Mouse (Mus musculus): Measurements from ENCODE around the gene Cic. TPM values are rescaled to one million over a fixed set of nuclear protein-coding genes. Genes with fewer than 3 reads are reported as not detected.

Cic gene
- polyA plus RNA-seq, 1 experiment: 270 TPM

- TF ChIP-seq POLR2A (IDR thresholded peaks at IDR 0.05; ENCODE audit: control insufficient read depth, extremely low read depth, insufficient read depth, low read length, poor library complexity) (no peak), CTCF (IDR thresholded peaks at IDR 0.05; ENCODE audit: borderline replicate concordance, control insufficient read depth, extremely low read depth, insufficient read depth, low read length, poor library complexity) (no peak)
- Histone ChIP-seq H3K4me1 (replicated peaks; ENCODE audit: control insufficient read depth, insufficient read depth, low read length) (no peaks in the 10 kb centered on the region), H3K27ac (ENCODE audit: control insufficient read depth, insufficient read depth, low read length) (no peak overlapping the region), H3K36me3 (ENCODE audit: control insufficient read depth, insufficient read depth, low read length) (no peaks in the 10 kb centered on the region), H3K27me3 (ENCODE audit: control insufficient read depth, insufficient read depth, low read length) (no peaks in the 10 kb centered on the region), H3K4me3 (ENCODE audit: control insufficient read depth, insufficient read depth, low read length) (no peak overlapping the region)
- no peak for DNase-seq
- 92% methylated on average over 12 of the region's 12 CpGs for WGBS
Observed at GRCm38 (mm10) chr7:25334472-25334871, 67.0 kb downstream of the Cic start.

GRCm38 (mm10) chr7:25339329-25339728, 71.8 kb downstream of the Cic start:
- no peak for TF ChIP-seq POLR2A (IDR thresholded peaks at IDR 0.05; ENCODE audit: control insufficient read depth, extremely low read depth, insufficient read depth, low read length, poor library complexity)
- TF ChIP-seq CTCF (IDR thresholded peaks at IDR 0.05; ENCODE audit: borderline replicate concordance, control insufficient read depth, extremely low read depth, insufficient read depth, low read length, poor library complexity): no peak
- Histone ChIP-seq H3K4me1 (replicated peaks; ENCODE audit: control insufficient read depth, insufficient read depth, low read length) (no peaks in the 10 kb centered on the region), H3K27ac (ENCODE audit: control insufficient read depth, insufficient read depth, low read length) (no peak overlapping the region), H3K4me3 (ENCODE audit: control insufficient read depth, insufficient read depth, low read length) (no peak overlapping the region), H3K36me3 (ENCODE audit: control insufficient read depth, insufficient read depth, low read length) (no peaks in the 10 kb centered on the region), H3K27me3 (ENCODE audit: control insufficient read depth, insufficient read depth, low read length) (no peaks in the 10 kb centered on the region)
- no peak for DNase-seq
- WGBS: 94% methylated on average over 9 of the region's 9 CpGs

- no peak for DNase-seq
- no peaks in the 10 kb centered on the region for H3K4me1 ChIP-seq (replicated peaks; ENCODE audit: control insufficient read depth, insufficient read depth, low read length)
- TF ChIP-seq CTCF (IDR thresholded peaks at IDR 0.05; ENCODE audit: borderline replicate concordance, control insufficient read depth, extremely low read depth, insufficient read depth, low read length, poor library complexity) (no peak), POLR2A (IDR thresholded peaks at IDR 0.05; ENCODE audit: control insufficient read depth, extremely low read depth, insufficient read depth, low read length, poor library complexity) (no peak)
- no peaks in the 10 kb centered on the region for H3K36me3 ChIP-seq (ENCODE audit: control insufficient read depth, insufficient read depth, low read length)
- no peak overlapping the region for H3K27ac ChIP-seq (ENCODE audit: control insufficient read depth, insufficient read depth, low read length)
- no peaks in the 10 kb centered on the region for H3K27me3 ChIP-seq (ENCODE audit: control insufficient read depth, insufficient read depth, low read length)
- 90% methylated on average over 20 of the region's 20 CpGs for WGBS
- H3K4me3 ChIP-seq (ENCODE audit: control insufficient read depth, insufficient read depth, low read length): no peak overlapping the region
Observed at GRCm38 (mm10) chr7:25341000-25341784, 73.7 kb downstream of the Cic start.

Other genes with a start within 250 kb of the Cic start
- 19.1 and 23.0 TPM in 2 replicates for gene Grik5, start 195.4 kb upstream of the Cic start, polyA plus RNA-seq (2012; rRNA removed)
- gene Zfp574, start 195.1 kb upstream of the Cic start, polyA plus RNA-seq (2012; rRNA removed): 65.0 and 68.8 TPM in 2 replicates
- gene Pou2f2, start 88.0 kb upstream of the Cic start, polyA plus RNA-seq (2012; rRNA removed): 5.6 and 5.7 TPM in 2 replicates
- 93.6 and 102 TPM in 2 replicates for gene Dedd2, start 47.1 kb upstream of the Cic start, polyA plus RNA-seq (2012; rRNA removed)
- 38.2 and 46.5 TPM in 2 replicates for gene Zfp526, start 46.3 kb upstream of the Cic start, polyA plus RNA-seq (2012; rRNA removed)
- gene Gsk3a, start 29.9 kb upstream of the Cic start, polyA plus RNA-seq (2012; rRNA removed): 332 and 343 TPM in 2 replicates
- 59.4 and 60.4 TPM in 2 replicates for gene Erf, start 16.9 kb upstream of the Cic start, polyA plus RNA-seq (2012; rRNA removed)
- gene Pafah1b3, start 30.3 kb downstream of the Cic start, polyA plus RNA-seq (2012; rRNA removed): 138 and 140 TPM in 2 replicates
- 0.08 TPM in 1 of 2 replicates, not detected in the other for gene Prr19, start 33.7 kb downstream of the Cic start, polyA plus RNA-seq (2012; rRNA removed)
- 0.08 and 0.13 TPM in 2 replicates for gene Tmem145, start 38.4 kb downstream of the Cic start, polyA plus RNA-seq (2012; rRNA removed)
- 11.9 and 14.8 TPM in 2 replicates for gene Megf8, start 49.5 kb downstream of the Cic start, polyA plus RNA-seq (2012; rRNA removed)
- 13.4 and 20.6 TPM in 2 replicates for gene Cnfn, start 102.0 kb downstream of the Cic start, polyA plus RNA-seq (2012; rRNA removed)
- 75.3 and 91.6 TPM in 2 replicates for gene Lipe, start 131.0 kb downstream of the Cic start, polyA plus RNA-seq (2012; rRNA removed)
- gene Cxcl17, start 145.2 kb downstream of the Cic start, polyA plus RNA-seq (2012; rRNA removed): 0.56 and 1.2 TPM in 2 replicates
- 5.0 and 5.8 TPM in 2 replicates for gene Ceacam1, start 209.9 kb downstream of the Cic start, polyA plus RNA-seq (2012; rRNA removed)

All from thymus, adult 2 months (tissue).